Mouse (Mus musculus) embryonic facial prominence, embryonic 11.5 days (tissue): ENCODE results near the gene Ptpn23. TPM values are rescaled to one million over a fixed set of nuclear protein-coding genes. Genes with fewer than 3 reads are reported as not detected.

Source experiments
- ATAC-seq: fragments of 200-750 bp; cut with Nextera tagmentation; replicated peaks from 2 replicates; pipeline ENCODE4 v1.8.0; 2017; ENCODE audit warnings: low read depth; ENCODE audit not compliant: insufficient number of reproducible peaks, low FRiP score, low TSS enrichment
- DNase-seq: peaks from one replicate; pipeline ENCODE4 v3.0.0-alpha.2; 2015; ENCODE audit warnings: low spot score
- H3K27ac ChIP-seq: fragments of 300-500 bp; sonication (generic); replicated peaks from 2 replicates; pipeline ENCODE4 v1.5.1; 2014; ENCODE audit warnings: mild to moderate bottlenecking, low read depth, low read length, control low read depth
- H3K27me3 ChIP-seq: fragments of 300-500 bp; sonication (generic); 2 replicates; pipeline ENCODE4 v1.6.1; 2014; ENCODE audit warnings: mild to moderate bottlenecking, low read length, moderate library complexity, mixed read lengths; ENCODE audit not compliant: control insufficient read depth, insufficient read depth
- H3K36me3 ChIP-seq: fragments of 300-500 bp; sonication (generic); replicated peaks from 2 replicates; pipeline ENCODE4 v1.6.1; 2014; ENCODE audit warnings: low read depth, mild to moderate bottlenecking, low read length, moderate library complexity, mixed read lengths; ENCODE audit not compliant: control insufficient read depth, insufficient read depth
- H3K4me1 ChIP-seq: fragments of 300-500 bp; sonication (generic); 2 replicates; pipeline ENCODE4 v1.6.1; 2014; ENCODE audit warnings: low read length, mixed read lengths; ENCODE audit not compliant: control insufficient read depth, insufficient read depth
- H3K4me2 ChIP-seq: fragments of 300-500 bp; sonication (generic); 2 replicates; pipeline ENCODE4 v1.6.1; 2014; ENCODE audit warnings: low read depth, mild to moderate bottlenecking, control low read depth, low read length, moderate library complexity
- H3K4me3 ChIP-seq: fragments of 300-500 bp; sonication (generic); 2 replicates; pipeline ENCODE4 v1.5.1; 2014; ENCODE audit warnings: low read depth, low read length, control low read depth
- H3K9ac ChIP-seq: fragments of 300-500 bp; sonication (generic); replicated peaks from 2 replicates; pipeline ENCODE4 v1.6.1; 2014; ENCODE audit warnings: mild to moderate bottlenecking, control low read depth, low read length
- H3K9me3 ChIP-seq: fragments of 300-500 bp; sonication (generic); replicated peaks from 2 replicates; pipeline ENCODE4 v1.6.1; 2016; ENCODE audit warnings: mild to moderate bottlenecking, low read length, inconsistent platforms, mixed read lengths; ENCODE audit not compliant: control insufficient read depth
- WGBS: fragments of 180-500 bp; shearing (Covaris S2); extraction: QIAGEN DNeasy Blood & Tissue Kit; methylation state at CpG from one replicate; pipeline ENCODE4 v1.1.7; 2014; 5-methylcytosine and 5-hydroxymethylcytosine counted together
- polyA plus RNA-seq: library from polyadenylated mRNA; unstranded; fragments of >200 nt; fragmentation: Nextera tagmentation; extraction: Ambion mirVana; gene quantifications from 2 replicates; pipeline ENCODE4 v1.2.1, GENCODE M21; 2014

Ptpn23 gene
- polyA plus RNA-seq, 1 experiment from 2014 or later, result 11.0 TPM

DNA sequence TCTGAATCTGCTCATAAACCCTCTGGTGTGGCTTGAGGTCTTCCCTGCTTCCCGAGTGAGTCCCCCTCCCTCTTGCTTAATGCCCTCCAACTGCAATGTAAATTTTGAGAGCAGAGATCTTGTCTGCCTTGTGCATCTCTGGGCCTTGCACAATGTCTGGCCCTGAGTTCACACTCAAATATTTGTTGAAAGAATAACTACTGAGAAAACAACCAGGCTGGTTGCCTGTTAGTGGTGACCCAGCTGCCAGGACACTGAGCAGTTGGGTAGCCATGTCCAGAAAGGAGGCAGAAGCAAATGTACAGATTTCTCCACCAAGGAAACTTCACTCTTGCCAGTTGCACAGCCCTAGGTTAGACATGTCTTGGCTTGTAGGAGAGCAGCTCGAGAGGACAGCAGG is 49.7 kb downstream of the Ptpn23 start:
- H3K9ac ChIP-seq, result no peak overlapping the region
- H3K4me2 ChIP-seq, result no peak overlapping the region
- WGBS, result 77% methylated on average over 2 of the region's 2 CpGs
- H3K4me3 ChIP-seq, result no peak overlapping the region
- no peak for ATAC-seq
- no peak for DNase-seq
- H3K36me3 ChIP-seq, result no peaks in the 10 kb centered on the region; the same call in 1 of the 2 replicates
- no peaks in the 10 kb centered on the region for H3K9me3 ChIP-seq
- no peak overlapping the region for H3K27ac ChIP-seq
- no peaks in the 10 kb centered on the region for H3K27me3 ChIP-seq
- H3K4me1 ChIP-seq, result no peaks in the 10 kb centered on the region

GRCm38 (mm10) chr9:110351932-110352632 is 55.9 kb downstream of the Ptpn23 start:
- no peaks in the 10 kb centered on the region for H3K4me1 ChIP-seq
- H3K9me3 ChIP-seq, result no peaks in the 10 kb centered on the region
- 91% methylated on average over 8 of the region's 8 CpGs for WGBS
- H3K9ac ChIP-seq, result no peak overlapping the region
- ATAC-seq (no peak), DNase-seq (no peak)
- no peak overlapping the region for H3K4me3 ChIP-seq
- H3K4me2 ChIP-seq, result no peak overlapping the region
- H3K27me3 ChIP-seq, result no peaks in the 10 kb centered on the region
- H3K27ac ChIP-seq, result no peak overlapping the region
- no peaks in the 10 kb centered on the region; the same call in 1 of the 2 replicates for H3K36me3 ChIP-seq

DNA sequence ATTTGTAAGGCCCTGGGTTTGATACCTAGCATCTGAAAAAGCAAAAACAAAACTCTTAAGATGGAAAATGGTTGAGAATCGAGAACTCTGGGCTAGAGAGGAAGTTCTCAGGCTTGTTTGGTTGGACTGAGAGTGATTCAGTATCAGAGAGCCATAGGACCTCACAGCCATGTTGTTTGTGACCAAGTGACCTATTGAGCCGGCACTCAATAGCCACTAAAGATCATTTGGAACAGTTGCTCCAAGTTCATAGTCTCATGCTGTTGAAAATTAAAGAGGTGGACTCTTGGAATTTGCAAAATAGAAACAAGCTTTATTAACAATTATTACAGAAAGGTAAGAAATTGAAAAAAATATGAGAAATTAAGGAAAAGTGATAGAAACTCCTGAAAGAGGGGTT is 56.7 kb downstream of the Ptpn23 start:
- H3K4me1 ChIP-seq, result no peaks in the 10 kb centered on the region
- no peak for DNase-seq
- H3K9ac ChIP-seq, result no peak overlapping the region
- no peaks in the 10 kb centered on the region for H3K9me3 ChIP-seq
- H3K4me2 ChIP-seq, result no peak overlapping the region
- H3K4me3 ChIP-seq, result no peak overlapping the region
- no peak overlapping the region for H3K27ac ChIP-seq
- no peaks in the 10 kb centered on the region for H3K27me3 ChIP-seq
- 91% methylated on average over 2 of the region's 2 CpGs for WGBS
- ATAC-seq, result no peak
- H3K36me3 ChIP-seq, result no peaks in the 10 kb centered on the region; the same call in 1 of the 2 replicates

- no peak for DNase-seq
These were observed 57.4 kb downstream of the Ptpn23 start for GRCm38 (mm10) chr9:110350612-110351011.

DNA sequence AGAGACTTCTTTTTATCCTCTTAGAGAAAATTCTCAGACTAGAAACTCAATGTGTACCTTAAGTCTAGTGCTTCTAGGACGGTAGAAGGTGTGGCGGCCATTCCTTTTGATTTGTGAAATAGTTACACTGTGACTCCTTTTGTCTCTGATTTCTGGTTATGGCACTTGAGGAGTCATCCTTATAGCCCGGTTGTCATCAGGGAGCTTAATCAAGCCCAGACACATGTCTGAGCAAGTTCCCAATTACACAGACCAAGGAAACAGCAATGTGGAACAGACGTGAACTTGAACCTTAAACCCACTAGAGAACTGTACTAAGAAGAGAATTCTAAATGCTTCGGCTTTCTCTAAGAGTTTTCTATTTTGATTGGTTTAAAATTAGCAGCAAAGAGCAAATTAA is 57.8 kb downstream of the Ptpn23 start:
- H3K27me3 ChIP-seq, result no peaks in the 10 kb centered on the region
- no peak overlapping the region for H3K4me3 ChIP-seq
- no peaks in the 10 kb centered on the region for H3K36me3 ChIP-seq
- DNase-seq (no peak), ATAC-seq (no peak)
- H3K9ac ChIP-seq, result no peak overlapping the region
- H3K27ac ChIP-seq, result no peak overlapping the region; the same call in 1 of the 2 replicates
- no peaks in the 10 kb centered on the region for H3K4me1 ChIP-seq
- WGBS, result 70% methylated on average over 5 of the region's 5 CpGs
- no peaks in the 10 kb centered on the region for H3K9me3 ChIP-seq
- no peak overlapping the region for H3K4me2 ChIP-seq

More at GRCm38 (mm10) chr9:110350612-110351011, 57.4 kb downstream of the Ptpn23 start:
- Histone ChIP-seq H3K36me3 (no peaks in the 10 kb centered on the region), H3K27me3 (no peaks in the 10 kb centered on the region), H3K27ac (no peak overlapping the region), H3K4me3 (no peak overlapping the region), H3K9ac (no peak overlapping the region), H3K4me1 (no peaks in the 10 kb centered on the region), H3K4me2 (no peak overlapping the region), H3K9me3 (no peaks in the 10 kb centered on the region)
- 79% methylated on average over 5 of the region's 5 CpGs for WGBS
- no peak for ATAC-seq

DNA sequence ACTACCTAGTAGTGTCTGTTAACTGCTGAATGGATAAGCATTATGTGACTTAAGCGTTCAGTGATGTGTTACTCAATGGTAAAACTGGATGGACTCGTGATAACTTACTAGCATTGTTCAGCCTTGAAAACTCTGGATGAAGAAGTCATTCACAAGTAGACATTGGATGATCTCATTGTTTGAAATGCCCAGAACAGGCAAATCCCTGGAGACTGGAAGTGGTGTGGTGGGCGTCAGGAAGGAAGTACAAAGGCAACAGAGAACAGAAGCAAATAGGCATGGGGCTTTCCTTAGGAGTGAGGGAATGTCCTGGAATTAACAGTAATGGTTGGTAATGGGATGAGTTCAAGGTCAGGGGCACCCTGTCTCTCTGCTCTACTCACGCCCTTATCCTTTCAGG is 59.1 kb downstream of the Ptpn23 start:
- Histone ChIP-seq H3K9me3 (no peaks in the 10 kb centered on the region), H3K4me3 (no peak overlapping the region), H3K4me1 (no peaks in the 10 kb centered on the region), H3K36me3 (no peaks in the 10 kb centered on the region), H3K4me2 (no peak overlapping the region), H3K27me3 (no peaks in the 10 kb centered on the region), H3K9ac (no peak overlapping the region), H3K27ac (no peak overlapping the region)
- 76% methylated on average over 4 of the region's 4 CpGs for WGBS
- ATAC-seq, result 0 out of 2 replicates have a peak, but pooled peaks have one; percentile 48
- no peak for DNase-seq

- Histone ChIP-seq H3K27ac (no peak overlapping the region), H3K36me3 (no peaks in the 10 kb centered on the region), H3K9me3 (no peaks in the 10 kb centered on the region), H3K4me1 (no peaks in the 10 kb centered on the region), H3K27me3 (no peaks in the 10 kb centered on the region), H3K4me3 (no peak overlapping the region), H3K4me2 (no peak overlapping the region), H3K9ac (no peak overlapping the region)
- ATAC-seq, result no peak
- no peak for DNase-seq
- 67% methylated on average over 7 of the region's 7 CpGs for WGBS
These were observed 62.8 kb downstream of the Ptpn23 start for GRCm38 (mm10) chr9:110345057-110345739.

GRCm38 (mm10) chr9:110343805-110344204 is 64.2 kb downstream of the Ptpn23 start:
- H3K4me3 ChIP-seq, result no peak overlapping the region
- 62% methylated on average over 6 of the region's 6 CpGs for WGBS
- ATAC-seq, result no peak

More at GRCm38 (mm10) chr9:110343805-110344204, 64.2 kb downstream of the Ptpn23 start:
- H3K9me3 ChIP-seq, result no peaks in the 10 kb centered on the region
- no peaks in the 10 kb centered on the region for H3K36me3 ChIP-seq
- no peaks in the 10 kb centered on the region for H3K27me3 ChIP-seq
- H3K27ac ChIP-seq, result no peak overlapping the region
- no peaks in the 10 kb centered on the region for H3K4me1 ChIP-seq
- H3K4me2 ChIP-seq, result no peak overlapping the region
- no peak for DNase-seq
- no peak overlapping the region for H3K9ac ChIP-seq
